Mouse (Mus musculus): Measurements from ENCODE around the gene Mlf1.

DNA sequence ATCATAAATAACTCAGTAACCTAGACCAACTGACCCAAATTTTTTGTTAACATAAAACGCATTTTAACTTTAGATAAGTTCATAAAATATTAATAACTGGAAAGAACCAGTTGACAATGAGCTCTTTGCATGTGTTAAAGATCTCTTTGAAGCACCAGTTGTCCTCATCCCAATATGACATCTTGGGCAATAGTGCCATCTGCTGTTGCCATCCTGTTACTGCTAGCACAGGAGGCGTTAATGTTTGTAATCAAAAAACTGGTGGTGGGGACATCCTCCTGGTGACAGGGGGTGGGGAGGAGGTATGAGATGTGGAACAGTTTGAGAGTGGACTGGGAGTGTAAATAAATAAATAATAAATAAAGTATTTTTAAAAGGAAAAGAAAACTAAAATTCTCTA is 29.3 kb upstream of the Mlf1 start:
- TF ChIP-seq EP300 (optimal IDR thresholded peaks at IDR 0.05) = no peak
- TF ChIP-seq CTCF (IDR thresholded peaks at IDR 0.05; ENCODE audit: low read depth) = peak; percentile 86

Measured in stomach, postnatal 0 days (tissue).